Mouse (Mus musculus) mature B cell (primary cell): ENCODE data around the gene Auts2.

Source experiments
- in situ Hi-C: fragments of 300-500 bp; cut with MboI; formaldehyde crosslinking; loops from 2 replicates; pipeline ENCODE4 v1.14.3; 2019

Auts2 gene

DNA sequence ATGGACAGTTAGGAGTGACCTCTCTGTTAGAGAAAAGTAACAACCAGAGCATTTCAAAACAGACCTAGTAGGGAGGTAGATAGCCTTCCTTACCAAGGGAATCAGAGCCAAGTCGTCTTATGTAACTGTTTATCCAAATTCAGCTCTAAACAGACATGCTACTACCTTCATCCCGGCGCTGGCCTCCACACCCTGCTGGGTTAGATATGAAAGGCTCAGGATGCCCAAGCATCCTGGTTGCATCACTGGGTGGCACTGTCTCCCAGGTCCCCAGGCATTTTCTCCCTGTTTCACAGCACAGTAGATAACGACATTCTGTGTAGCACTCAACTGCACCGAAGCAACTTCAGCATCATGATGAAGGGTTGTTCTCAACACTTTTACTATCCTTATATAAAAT is 154.4 kb downstream of the Auts2 start:
- in situ Hi-C loops: no loop called here

GRCm38 (mm10) chr5:132385244-132385855 is 157.8 kb downstream of the Auts2 start:
- in situ Hi-C loops: no loop called here

DNA sequence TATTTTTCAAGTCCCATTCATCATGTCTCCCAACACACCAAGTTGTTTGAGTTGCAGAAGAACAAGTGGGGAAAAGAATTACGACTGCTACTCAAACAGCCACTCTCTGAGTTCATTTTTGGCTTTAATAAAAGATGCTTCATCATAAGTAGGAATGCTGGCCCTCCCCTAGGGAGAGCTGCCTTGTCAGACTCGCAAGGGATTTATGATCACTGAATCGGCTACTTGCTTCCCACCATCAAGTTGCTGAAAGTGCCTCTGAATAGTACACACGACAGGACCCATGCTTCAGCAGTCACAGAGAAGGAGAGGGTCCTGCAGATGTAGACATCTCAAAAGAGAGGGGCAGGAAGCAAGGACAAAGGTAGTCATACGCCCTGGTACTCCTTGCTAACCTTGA is 162.9 kb downstream of the Auts2 start:
- in situ Hi-C loops: no loop called here

DNA sequence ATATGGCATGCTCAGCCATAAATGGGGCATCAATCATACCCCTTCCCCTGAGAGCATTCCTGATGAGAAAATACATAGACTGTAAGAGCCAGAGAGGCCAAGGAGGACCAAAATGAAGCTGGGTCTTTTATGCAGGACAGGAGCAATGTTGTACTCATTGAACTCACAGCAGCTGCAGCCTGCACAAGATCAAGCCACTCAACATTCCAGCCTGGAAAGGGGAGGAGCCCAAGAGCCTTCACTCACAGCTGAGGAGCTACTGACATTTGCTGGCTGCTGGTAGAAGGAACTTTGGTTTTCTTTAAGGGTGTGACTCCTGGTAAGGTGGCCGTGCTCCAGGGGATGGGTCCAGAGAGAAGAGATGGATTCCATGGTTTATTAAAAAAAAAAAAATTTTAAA is 164.2 kb downstream of the Auts2 start:
- in situ Hi-C loops: no loop called here

- in situ Hi-C loops: no loop called here
These were observed 168.0 kb downstream of the Auts2 start for GRCm38 (mm10) chr5:132375130-132375529.

- in situ Hi-C loops: no loop called here
These were observed 169.6 kb downstream of the Auts2 start for GRCm38 (mm10) chr5:132373471-132374075.

GRCm38 (mm10) chr5:132372605-132373004 is 170.5 kb downstream of the Auts2 start:
- in situ Hi-C loops: no loop called here

DNA sequence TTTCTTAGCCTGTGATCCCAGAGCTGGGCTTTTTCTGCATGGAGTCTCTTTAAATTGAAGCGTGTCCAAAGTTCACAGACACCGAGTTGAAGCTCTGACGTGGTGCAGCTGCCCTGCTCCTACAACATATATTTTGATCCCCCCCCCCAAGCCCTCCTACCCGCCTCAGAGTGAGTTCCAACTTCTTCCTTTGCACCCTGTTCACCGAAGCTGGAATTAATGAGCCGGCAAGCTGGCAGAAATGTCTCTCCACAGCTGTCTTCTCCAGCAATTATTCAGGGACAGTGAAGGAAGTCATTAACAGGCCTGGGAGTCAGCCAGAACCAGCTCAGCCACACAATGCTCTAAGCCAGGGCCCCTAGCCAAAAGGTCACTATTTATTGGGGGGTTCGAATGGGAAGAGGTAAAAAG is 174.5 kb downstream of the Auts2 start:
- in situ Hi-C loops: no loop called here

GRCm38 (mm10) chr5:132361276-132361675 is 181.9 kb downstream of the Auts2 start:
- in situ Hi-C loops: no loop called here

DNA sequence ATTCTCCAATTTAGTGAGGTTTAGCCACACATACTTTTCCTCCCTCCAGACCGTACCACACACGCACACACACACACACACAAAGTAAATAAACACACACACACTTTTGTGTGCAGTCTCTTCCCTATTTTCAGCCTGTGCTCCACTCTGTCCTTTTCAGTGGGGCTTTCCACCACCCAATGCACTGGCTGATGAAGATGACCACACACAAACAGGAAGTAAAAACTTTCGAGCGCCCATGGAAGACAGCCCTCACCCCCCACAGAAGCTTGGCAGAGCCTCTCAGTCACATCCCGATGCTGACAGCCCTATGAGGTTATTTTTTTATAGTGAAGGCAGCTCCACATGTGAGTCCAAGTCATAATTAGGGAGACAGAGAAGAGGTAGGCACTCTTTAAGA is 185.4 kb downstream of the Auts2 start:
- in situ Hi-C loops: no loop called here

DNA sequence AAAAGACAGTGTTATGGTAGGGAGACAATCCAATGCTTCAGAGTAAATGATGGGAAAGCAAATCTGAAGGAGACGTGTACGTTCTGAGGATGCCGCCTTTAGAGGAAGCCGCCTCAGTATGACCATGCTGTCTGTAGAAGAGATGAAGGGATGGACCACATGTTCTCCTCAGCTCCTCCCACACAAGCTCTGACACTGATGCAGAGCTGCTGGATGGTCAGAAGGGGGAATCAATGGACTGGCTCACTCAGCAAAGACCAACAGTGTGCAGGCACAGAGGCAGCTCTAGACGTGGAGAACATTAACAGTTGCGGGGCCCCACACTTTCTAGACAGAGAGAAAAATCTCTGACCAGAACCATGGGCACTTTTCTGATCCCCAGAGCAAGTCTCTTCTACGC is 187.2 kb downstream of the Auts2 start:
- in situ Hi-C loops: no loop called here

DNA sequence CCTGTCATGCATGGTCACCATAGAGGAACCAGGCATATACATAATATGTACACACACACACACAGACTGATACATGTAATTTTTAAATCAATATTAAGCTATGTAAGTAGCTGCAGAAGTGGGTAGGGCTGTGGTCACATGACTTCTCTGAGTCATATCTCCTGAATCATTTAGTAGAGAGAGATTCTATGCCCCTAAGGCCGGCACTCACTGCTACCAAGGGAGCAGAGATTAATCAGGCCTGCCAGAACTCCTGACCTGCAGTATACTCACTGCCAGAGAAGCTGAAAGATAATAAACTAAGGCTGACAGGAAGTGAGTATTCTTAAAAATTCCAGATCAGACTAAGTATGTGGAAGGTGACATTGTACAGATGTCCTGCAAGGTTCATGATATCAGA is 190.7 kb downstream of the Auts2 start:
- in situ Hi-C loops: no loop called here

GRCm38 (mm10) chr5:132351139-132351538 is 192.0 kb downstream of the Auts2 start:
- in situ Hi-C loops: no loop called here

GRCm38 (mm10) chr5:132341315-132341714 is 201.8 kb downstream of the Auts2 start:
- in situ Hi-C loops: no loop called here

DNA sequence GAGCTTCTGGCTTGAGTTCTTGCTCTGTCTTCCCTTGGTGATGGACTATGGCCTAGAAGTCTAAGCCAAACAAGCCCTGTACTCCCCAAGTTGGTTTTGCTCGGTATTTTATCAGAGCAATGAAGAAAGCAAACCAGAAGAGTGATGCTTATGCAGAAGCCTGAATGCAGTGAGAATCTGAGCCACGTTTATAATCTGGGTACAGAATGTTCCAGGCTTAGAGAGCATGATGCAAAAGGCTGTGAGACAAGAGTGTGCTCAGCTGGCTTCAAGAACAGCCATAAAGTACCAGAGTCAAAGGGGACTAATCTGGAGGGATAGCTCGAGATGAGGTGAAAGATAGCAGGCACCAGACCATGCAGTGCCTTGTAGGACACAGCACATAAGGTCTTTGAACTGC is 205.5 kb downstream of the Auts2 start:
- in situ Hi-C loops: no loop called here

DNA sequence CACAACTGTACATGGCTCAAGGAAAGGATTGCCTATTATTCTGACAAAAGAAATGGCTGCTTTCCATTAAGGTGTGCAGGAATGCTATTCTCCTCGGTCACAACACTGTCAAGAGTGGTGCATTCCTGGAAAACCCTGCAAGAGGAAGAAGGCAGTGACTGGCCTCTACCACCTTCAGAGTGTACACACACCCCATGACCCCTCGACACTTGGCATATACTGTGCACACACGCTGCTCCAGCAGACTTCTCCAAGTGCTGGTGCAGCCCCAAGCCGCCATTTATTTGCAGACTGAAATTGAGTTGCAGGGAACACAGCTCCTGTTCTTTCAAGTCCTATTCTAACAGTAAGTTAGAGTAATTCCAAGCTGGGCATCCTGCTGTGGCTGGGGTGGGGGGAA is 207.4 kb downstream of the Auts2 start:
- in situ Hi-C loops: no loop called here

- in situ Hi-C loops: no loop called here
These were observed 208.3 kb downstream of the Auts2 start for GRCm38 (mm10) chr5:132334796-132335195.

DNA sequence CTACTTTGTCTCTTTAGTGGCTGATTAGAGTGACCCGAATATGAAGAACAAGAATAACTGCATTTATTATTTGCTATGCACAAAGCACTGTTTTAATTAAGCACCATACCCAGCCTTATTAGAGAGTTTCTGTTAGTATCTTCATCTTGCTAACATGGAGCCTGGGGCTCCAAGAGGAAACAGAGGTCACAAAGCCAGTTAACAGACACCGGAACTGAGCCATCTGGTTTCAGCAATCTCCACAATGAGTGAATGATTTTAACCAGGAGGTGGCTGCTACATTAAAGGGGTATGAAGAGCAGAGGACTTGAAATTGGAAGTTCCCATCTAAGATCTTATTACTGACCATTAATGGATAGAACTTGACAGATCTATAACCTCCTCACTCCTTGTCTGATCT is 209.4 kb downstream of the Auts2 start:
- in situ Hi-C loops: no loop called here

- in situ Hi-C loops: no loop called here
These were observed 210.6 kb downstream of the Auts2 start for GRCm38 (mm10) chr5:132332521-132332920.

DNA sequence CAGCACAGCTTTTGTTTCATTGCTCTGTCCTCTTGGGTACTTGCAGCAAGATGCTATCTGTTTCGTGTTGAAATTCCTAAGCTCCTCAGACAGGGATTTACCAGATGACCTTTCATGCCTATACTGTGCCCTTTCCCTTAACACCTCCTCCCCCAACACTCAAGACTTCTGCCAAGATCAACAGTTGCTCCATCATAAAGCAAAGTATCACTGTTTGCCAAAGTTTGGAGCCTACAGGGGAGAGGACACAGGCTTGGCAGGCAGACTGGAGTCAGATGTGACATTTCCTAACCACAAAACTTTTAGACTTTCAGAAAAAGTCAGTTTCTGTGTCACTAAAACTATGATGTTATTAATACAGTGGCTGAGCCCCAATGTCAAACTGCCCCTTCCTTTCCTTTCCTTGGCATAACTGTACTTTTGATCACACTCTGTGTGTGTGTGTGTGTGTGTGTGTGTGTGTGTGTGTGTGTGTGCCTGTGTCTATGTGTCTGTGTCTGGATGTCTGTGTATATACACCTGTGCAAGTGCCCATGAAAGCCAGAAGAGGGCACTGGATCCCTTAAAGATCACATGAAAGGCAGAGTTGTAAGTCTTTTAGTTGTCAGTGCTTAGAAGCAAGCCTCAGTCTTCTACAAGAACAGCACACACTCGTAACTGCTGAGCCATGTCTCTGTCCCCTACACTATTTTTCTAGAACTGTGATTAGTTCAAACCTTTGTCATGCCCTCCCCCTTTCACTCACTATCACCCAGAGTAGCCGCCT is 213.8 kb downstream of the Auts2 start:
- in situ Hi-C loops: no loop called here

DNA sequence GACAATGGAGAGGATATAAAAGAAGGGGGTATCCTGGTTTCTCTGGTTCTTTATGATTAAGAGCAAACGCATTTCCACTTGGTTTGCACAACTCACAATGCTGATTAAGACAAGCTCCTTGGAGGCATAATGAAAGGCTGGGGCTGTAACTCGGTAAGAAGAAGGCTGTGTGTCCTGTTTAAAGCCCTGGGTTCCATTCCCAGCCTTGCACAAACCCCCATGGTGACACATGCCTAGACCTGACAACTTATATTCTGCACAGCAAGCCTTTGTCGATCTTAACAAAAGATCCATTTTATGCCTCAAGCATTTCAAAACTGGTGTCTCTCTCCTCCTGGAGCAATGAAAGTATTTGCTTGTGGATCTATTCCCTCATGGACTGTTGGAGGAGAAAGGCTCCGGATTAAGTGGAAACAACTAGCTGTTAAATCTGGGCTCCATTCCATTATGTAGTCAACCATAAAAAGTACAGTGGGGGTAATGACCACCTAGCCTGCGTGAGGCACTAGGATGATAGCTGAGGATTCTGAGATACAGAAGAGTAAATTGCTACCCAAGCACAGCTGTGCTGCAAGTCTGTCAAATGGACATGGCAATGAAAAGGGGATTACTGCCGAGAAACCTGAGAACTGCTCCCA is 218.8 kb downstream of the Auts2 start:
- in situ Hi-C loops: no loop called here

DNA sequence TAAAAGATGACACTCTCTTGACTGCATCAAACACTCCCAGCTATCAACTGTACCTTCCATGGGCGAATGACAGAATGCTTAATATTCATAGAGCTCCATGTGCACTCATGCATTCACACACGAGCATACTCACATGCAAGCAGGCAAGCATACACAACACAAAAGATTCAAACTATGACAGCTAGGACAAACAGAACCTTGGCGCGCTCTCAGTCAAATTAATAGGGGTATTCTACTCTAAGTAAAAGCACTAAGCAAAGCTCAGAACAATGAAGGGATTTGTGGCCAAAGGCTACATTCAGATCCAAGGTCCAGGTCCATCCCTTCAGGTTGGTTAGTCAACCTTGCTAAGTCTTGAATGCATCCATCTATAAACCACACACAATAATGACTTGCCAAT is 219.5 kb downstream of the Auts2 start:
- in situ Hi-C loops: no loop called here

- in situ Hi-C loops: no loop called here
These were observed 220.2 kb downstream of the Auts2 start for GRCm38 (mm10) chr5:132322971-132323370.
